Mouse (Mus musculus): ENCODE measurements around the gene Hrasls. TPM values are rescaled to one million over a fixed set of nuclear protein-coding genes. Genes with fewer than 3 reads are reported as not detected.

Hrasls gene
- total RNA-seq (2023): not detected

GRCm38 (mm10) chr16:29209605-29210411 is at the start of gene Hrasls:
Hrasls (plus strand) TSS chr16:29209695.

Other genes starting within 250 kb of the Hrasls start
- not detected for gene Atp13a5, start 169.0 kb downstream of the Hrasls start, total RNA-seq (2023)